Comparison of ENCODE assay signal across 35 mouse cellular contexts in genomic region chr14:27634761-27635160, GRCm38 (mm10). TPM values are rescaled to one million over a fixed set of nuclear protein-coding genes. Genes with fewer than 3 reads are reported as not detected.
DNase-seq lines count a peak whose midpoint lies in the region; ATAC-seq lines count a peak whose summit lies in the region.
"Had no signal": no experiment of that assay in that cellular context is flagged by ENCODE, and none has a peak within 500 bp of the region (broad histone marks: within the 10 kb centered on the region; RNA-seq: fewer than 3 reads in every experiment).

No protein-coding gene starts in this region.

- peak; percentile 31; the same call in 1 of the 2 replicates for ATAC-seq in neural tube, embryonic 14.5 days (ENCODE audit: low read depth)
- ATAC-seq: CD4-positive, CD25-positive, alpha-beta regulatory T cell, adult 4 months; forebrain, embryonic 15.5 days had no signal

- no peaks in the 10 kb centered on the region for H3K9me3 ChIP-seq in neural tube, embryonic 14.5 days (ENCODE audit: control insufficient read depth, low read length)
- H3K9me3 ChIP-seq: embryonic facial prominence, embryonic 13.5 days; forebrain, embryonic 10.5 days; forebrain, embryonic 15.5 days; heart, embryonic 13.5 days had no signal

- no peaks in the 10 kb centered on the region for H3K36me3 ChIP-seq in neural tube, embryonic 14.5 days (ENCODE audit: control insufficient read depth, insufficient read depth, low read length)
- H3K36me3 ChIP-seq: embryonic facial prominence, embryonic 13.5 days; forebrain, embryonic 10.5 days; forebrain, embryonic 15.5 days; heart, embryonic 13.5 days had no signal

- H3K4me1 ChIP-seq in neural tube, embryonic 14.5 days (ENCODE audit: control insufficient read depth, insufficient read depth, low read length), result peaks cover 5% of the 10 kb centered on the region; the same call in 1 of the 2 replicates
- H3K4me1 ChIP-seq: heart, embryonic 13.5 days had no signal

- no peak overlapping the region for H3K9ac ChIP-seq in neural tube, embryonic 14.5 days (replicated peaks; ENCODE audit: low read depth, low read length)
- H3K9ac ChIP-seq: embryonic facial prominence, embryonic 13.5 days; forebrain, embryonic 15.5 days; heart, embryonic 13.5 days; liver, embryonic 14.5 days had no signal

- WGBS in neural tube, embryonic 14.5 days, result 52% methylated on average over 6 of the region's 6 CpGs

- H3K27ac ChIP-seq in neural tube, embryonic 14.5 days (ENCODE audit: low read depth, low read length), result no peak overlapping the region
- H3K27ac ChIP-seq: embryonic facial prominence, embryonic 13.5 days; forebrain, embryonic 10.5 days; forebrain, embryonic 15.5 days; gastrocnemius, adult 2 months; heart, adult 2 months; heart, embryonic 13.5 days; liver, embryonic 14.5 days; stomach, postnatal 0 days had no signal

- H3K27me3 ChIP-seq in neural tube, embryonic 14.5 days (ENCODE audit: control insufficient read depth, insufficient read depth, low read length), result no peaks in the 10 kb centered on the region
- H3K27me3 ChIP-seq: embryonic facial prominence, embryonic 13.5 days; forebrain, embryonic 15.5 days; heart, embryonic 13.5 days had no signal

- intact Hi-C loops in left cerebral cortex, postnatal 4 days (cut with DNase I), result no loop called here

- no peak overlapping the region for H3K4me2 ChIP-seq in neural tube, embryonic 14.5 days (ENCODE audit: low read depth, low read length)
- H3K4me2 ChIP-seq: embryonic facial prominence, embryonic 13.5 days; forebrain, embryonic 15.5 days; heart, embryonic 13.5 days; midbrain, embryonic 11.5 days had no signal

- H3K4me3 ChIP-seq in neural tube, embryonic 14.5 days (ENCODE audit: low read depth, low read length), result no peak overlapping the region
- H3K4me3 ChIP-seq: embryonic facial prominence, embryonic 13.5 days; forebrain, embryonic 10.5 days; forebrain, embryonic 15.5 days; gastrocnemius, adult 2 months; heart, adult 2 months; heart, embryonic 13.5 days; myocyte had no signal

- peak; percentile 17 for DNase-seq in embryo, embryonic 11 days
- no peak for DNase-seq in embryo, embryonic 10.5 days (ENCODE audit: low spot score)
- peak; percentile 61 for DNase-seq in left cerebral cortex, postnatal 4 days
- DNase-seq in left cerebral cortex, adult 11 months (ENCODE audit: low spot score), result no peak
- DNase-seq in neural tube, embryonic 10.5 days (ENCODE audit: extremely low spot score, low spot score), result no peak
- DNase-seq in B cell, adult 2 months, result no peak
- no peak for DNase-seq in gastrocnemius, adult 18-20 months (ENCODE audit: low spot score)
- DNase-seq: adrenal gland, postnatal 14 days; cerebellum, adult 11-12 months; cerebellum, postnatal 36 days; gastrocnemius, adult 2 months; gastrocnemius, postnatal 36 days; heart, adult 2 months; heart, postnatal 10 days; kidney, adult 2 months; kidney, postnatal 36 days; layer of hippocampus, postnatal 36 days; liver; lung, adult 2 months; lung, postnatal 14 days; right cerebral cortex, postnatal 4 days; thymus, adult 18-20 months; thymus, postnatal 25 days had no signal

RNA-seq across cellular contexts. Expression of gene Erc2, which starts 12.5 kb away (rescaled TPM):
- total RNA-seq in left cerebral cortex, postnatal 4 days (2021), result 100 to 1,000 TPM; 211 to 222 TPM
- polyA plus RNA-seq in neural tube, embryonic 14.5 days (2014; fragmentation: Nextera tagmentation; extraction: Ambion mirVana), result 61.7 and 117 TPM in 2 replicates
- total RNA-seq in gastrocnemius, adult 18-20 months (2021), result under 1 TPM; 0.11 to 0.83 TPM
- total RNA-seq: hematopoietic stem cell, adult 5-6 weeks; neutrophil, adult 5-6 weeks had no signal

Comparison
In these comparisons a context has a peak if more than half of its experiments do, and no peak if none do; other contexts are left out.
1. DNase-seq: peak in embryo, embryonic 11 days (single experiment) and left cerebral cortex, postnatal 4 days (single experiment); none in embryo, embryonic 10.5 days (single experiment), left cerebral cortex, adult 11 months (single experiment), neural tube, embryonic 10.5 days (single experiment), B cell, adult 2 months (0 of 2) and gastrocnemius, adult 18-20 months (single experiment).
2. RNA of gene Erc2, which starts 12.5 kb away (total RNA-seq): 211 to 222 TPM in left cerebral cortex, postnatal 4 days; 0.11 to 0.83 TPM in gastrocnemius, adult 18-20 months; every median in the first group is over 100 times any median in the second.